Mouse (Mus musculus): Measurements from ENCODE around the gene Muc1.

DNA sequence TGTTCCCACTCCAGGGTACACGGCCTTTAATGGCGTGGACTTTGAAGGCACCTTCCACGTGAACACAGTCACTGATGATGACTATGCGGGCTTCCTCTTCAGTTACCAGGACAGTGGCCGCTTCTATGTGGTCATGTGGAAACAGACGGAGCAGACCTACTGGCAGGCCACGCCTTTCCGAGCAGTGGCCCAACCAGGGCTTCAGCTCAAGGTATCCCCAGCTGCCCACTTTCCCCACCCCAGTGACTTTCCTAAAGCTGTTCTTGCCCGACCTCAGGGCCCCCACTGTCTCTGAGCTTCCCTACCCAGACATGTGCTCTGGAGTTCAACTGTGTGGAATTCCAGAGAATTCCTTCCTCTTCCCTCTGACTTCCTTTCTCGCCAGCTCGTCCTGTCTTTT is 4.1 kb upstream of the Muc1 start:
- TF ChIP-seq GATA1 (IDR thresholded peaks at IDR 0.05; ENCODE audit: low read depth, low read length): no peak
- no peak for TF ChIP-seq TCF12 (IDR thresholded peaks at IDR 0.05; ENCODE audit: low read depth, low read length)
- no peak for TF ChIP-seq ZMIZ1 (IDR thresholded peaks at IDR 0.05; ENCODE audit: low read depth, low read length)
- no peak for TF ChIP-seq CTCF (IDR thresholded peaks at IDR 0.05 in 2 of 3, conservative IDR thresholded peaks at IDR 0.05 in 1 of 3; ENCODE audit: control insufficient read depth in 1 of 3, insufficient read depth in 1 of 3, low read depth in 2 of 3, low read length in 3 of 3, poor library complexity in 1 of 3, severe bottlenecking in 1 of 3)
